Mouse (Mus musculus) bone marrow macrophage, adult 2 months (primary cell): ENCODE data around the gene Lrig3.

Source experiments
- CTCF ChIP-seq: IDR thresholded peaks from 2 replicates; pipeline ENCODE4 v1.5.1; 2012; ENCODE audit warnings: low read depth, mild to moderate bottlenecking, low read length, moderate library complexity
- POLR2A ChIP-seq: IDR thresholded peaks from 2 replicates; pipeline ENCODE4 v1.6.1; 2012; ENCODE audit warnings: mild to moderate bottlenecking, low read depth, low read length, borderline replicate concordance

DNA sequence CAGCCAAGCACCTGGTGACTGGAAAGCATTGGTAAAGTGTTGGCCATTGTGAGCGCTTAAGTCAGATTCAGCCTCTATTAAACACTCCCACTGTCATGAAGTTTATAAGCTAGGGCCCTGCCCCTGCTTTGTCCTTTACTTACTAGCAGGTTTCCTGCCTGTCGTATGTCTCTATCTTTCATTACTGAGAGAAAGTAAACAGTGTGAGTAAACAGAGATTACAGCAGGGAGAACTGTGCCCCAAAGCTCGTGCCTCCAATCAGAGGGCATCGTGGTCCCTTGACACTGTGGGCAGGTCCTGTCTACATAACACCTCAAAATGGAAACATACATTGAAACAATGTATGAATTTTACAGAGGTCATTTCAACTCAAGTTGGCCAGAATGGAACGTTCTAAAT, 14.3 kb upstream of the Lrig3 start:
- TF ChIP-seq POLR2A, result no peak
- no peak for TF ChIP-seq CTCF
